Mouse (Mus musculus) embryo, embryonic 10.5 days (tissue): ENCODE measurements around the gene Gm13119.
"Not testable (repeated sequence)": the region's sequence is repeated elsewhere in the genome, so short reads cannot be mapped to it uniquely, and the experiment has no call there.

ENCODE experiments used
- DNase-seq: peaks from one replicate; pipeline ENCODE4 v3.0.0-alpha.2; 2015; ENCODE audit warnings: low spot score

The Gm13119 gene

GRCm38 (mm10) chr4:144357642-144358041 lies at the start of gene Gm13119:
Gm13119 (plus strand) TSS chr4:144357942.
- not testable (repeated sequence) for DNase-seq

GRCm38 (mm10) chr4:144312666-144313460 lies 44.9 kb upstream of the Gm13119 start:
- not testable (repeated sequence) for DNase-seq

GRCm38 (mm10) chr4:144329949-144330348 lies 27.8 kb upstream of the Gm13119 start, which contains the start of gene Gm13128:
Gm13128 (plus strand) TSS chr4:144330249.
- not testable (repeated sequence) for DNase-seq

GRCm38 (mm10) chr4:144335856-144336255 lies 21.9 kb upstream of the Gm13119 start:
- not testable (repeated sequence) for DNase-seq

GRCm38 (mm10) chr4:144377911-144378310 lies 20.2 kb downstream of the Gm13119 start, which contains the start of gene Pramef20:
Pramef20 (minus strand) TSS chr4:144377933.
- DNase-seq: no peak

- no peak for DNase-seq
These were observed 38.6 kb downstream of the Gm13119 start for GRCm38 (mm10) chr4:144396316-144396715.

- no peak for DNase-seq
These were observed 45.0 kb downstream of the Gm13119 start for GRCm38 (mm10) chr4:144402712-144403111.

- DNase-seq: peak; percentile 67
These were observed 46.8 kb downstream of the Gm13119 start for GRCm38 (mm10) chr4:144404456-144405086.

- DNase-seq: no peak
These were observed 48.5 kb downstream of the Gm13119 start for GRCm38 (mm10) chr4:144406261-144406660.

- DNase-seq: no peak
These were observed 50.5 kb downstream of the Gm13119 start, which contains the start of gene Pramef12 for GRCm38 (mm10) chr4:144408290-144408689. Pramef12 (minus strand) TSS chr4:144408464.
